Mouse (Mus musculus) erythroblast, adult 5-6 weeks (primary cell): ENCODE measurements around the gene Mrpl45. TPM values are rescaled to one million over a fixed set of nuclear protein-coding genes. Genes with fewer than 3 reads are reported as not detected.
A peak's percentile ranks its signal among the peaks of the same experiment; 100 is the strongest.
"Not testable (repeated sequence)": the region's sequence is repeated elsewhere in the genome, so short reads cannot be mapped to it uniquely, and the experiment has no call there.

Source experiments
- ATAC-seq: replicated peaks from 2 replicates; pipeline ENCODE4 v1.8.0; 2016; ENCODE audit warnings: moderate number of reproducible peaks, mild to moderate bottlenecking, moderate TSS enrichment, inconsistent platforms; ENCODE audit not compliant: poor library complexity, low FRiP score, severe bottlenecking
- total RNA-seq, 2 experiments: library from RNA; stranded (forward) in 1 of 2; stranded (reverse) in 1 of 2; fragments of 150-400 nt in 1 of 2; fragments of 200-764, 138-1000 nt in 1 of 2; gene quantifications; 2 replicates each; pipeline versions ENCODE4 v1.2.3 to v1.2.4; 2015 to 2017; ENCODE audit warnings: low replicate concordance in 2 of 2

Gene Mrpl45
- total RNA-seq, 2 experiments from 2014 or later = 3.7 to 7.3 TPM

DNA sequence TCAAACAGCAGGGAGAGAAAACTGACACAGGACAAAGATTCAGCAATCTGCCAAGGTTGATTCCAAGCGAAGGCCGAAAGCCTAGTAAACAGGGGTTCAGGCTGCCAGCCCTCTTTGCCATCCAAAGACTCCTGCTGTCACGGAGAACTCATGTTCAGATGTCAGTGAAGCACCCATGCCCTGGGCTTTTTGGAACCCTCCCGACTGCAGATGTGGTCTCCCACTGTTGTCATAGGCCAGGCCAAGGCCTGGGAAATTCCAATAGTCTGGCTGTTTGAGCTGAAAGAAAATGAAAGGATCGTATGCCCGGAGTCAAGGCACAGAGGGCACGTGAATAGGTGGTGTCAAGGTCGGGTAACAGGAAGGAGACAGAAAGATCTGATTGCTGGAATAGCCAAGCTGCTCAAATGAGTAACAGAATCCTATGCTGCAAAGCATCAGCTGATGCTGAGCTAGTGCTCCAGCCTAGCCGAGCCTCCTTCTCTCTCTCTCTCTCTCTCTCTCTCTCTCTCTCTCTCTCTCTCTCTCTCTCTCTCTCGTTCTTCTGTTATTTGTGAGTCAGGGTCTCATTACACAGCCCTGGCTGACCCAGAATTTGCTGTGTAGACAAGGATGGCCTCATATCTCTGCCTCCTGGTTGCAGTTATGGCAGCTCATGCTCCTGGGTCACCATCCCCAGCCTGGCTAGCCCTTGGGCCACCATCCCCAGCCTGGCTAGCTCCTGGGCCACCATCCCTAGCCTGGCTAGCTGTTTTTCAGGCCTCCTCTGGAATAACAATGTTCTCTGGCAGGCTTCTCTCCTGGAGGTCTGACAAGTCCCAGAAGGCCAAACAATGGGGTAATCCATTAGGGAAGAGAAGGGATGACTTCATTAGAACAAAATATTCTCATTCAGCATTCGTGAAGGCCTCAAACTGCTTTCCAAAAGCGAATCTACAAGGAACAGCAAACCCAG, 26.0 kb upstream of the Mrpl45 start:
- ATAC-seq = no peak

DNA sequence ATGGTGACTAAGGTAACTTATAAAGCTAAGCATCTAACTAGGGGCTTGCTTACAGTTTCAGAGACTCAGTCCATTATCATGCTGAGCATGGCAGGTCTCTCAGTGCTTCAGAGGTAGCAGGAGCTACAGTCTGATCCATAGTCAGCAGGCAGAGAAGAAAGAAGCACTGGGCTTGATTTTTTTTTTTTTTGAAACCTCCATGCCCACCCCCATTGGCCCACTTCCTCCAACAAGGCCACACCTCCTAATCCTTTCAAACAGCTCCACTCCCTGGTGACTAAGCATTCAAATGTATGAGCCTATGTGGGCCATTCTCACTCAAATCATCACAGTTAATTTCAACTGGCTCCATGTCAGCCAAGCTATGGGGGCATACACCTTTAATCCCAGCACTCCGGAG, 22.8 kb upstream of the Mrpl45 start:
- no peak for ATAC-seq

DNA sequence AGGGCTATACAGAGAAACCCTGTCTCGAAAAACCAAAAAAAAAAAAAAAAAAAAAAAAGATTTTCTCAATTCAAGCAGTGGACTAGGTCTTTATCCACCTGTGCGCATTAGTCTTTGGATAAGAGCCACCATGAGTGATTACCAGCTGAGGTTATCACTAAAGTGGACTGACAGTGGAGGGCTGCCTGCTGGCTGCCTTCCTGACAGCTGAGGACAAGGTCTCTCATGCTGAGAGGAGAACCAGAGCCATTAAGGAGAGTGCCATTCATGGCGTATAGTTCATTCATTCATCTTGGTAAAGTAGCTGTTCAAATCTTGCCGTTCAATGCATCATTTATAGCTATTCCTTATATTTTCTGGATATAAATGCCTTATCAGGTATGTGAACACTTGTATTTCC, 19.0 kb upstream of the Mrpl45 start:
- no peak for ATAC-seq

DNA sequence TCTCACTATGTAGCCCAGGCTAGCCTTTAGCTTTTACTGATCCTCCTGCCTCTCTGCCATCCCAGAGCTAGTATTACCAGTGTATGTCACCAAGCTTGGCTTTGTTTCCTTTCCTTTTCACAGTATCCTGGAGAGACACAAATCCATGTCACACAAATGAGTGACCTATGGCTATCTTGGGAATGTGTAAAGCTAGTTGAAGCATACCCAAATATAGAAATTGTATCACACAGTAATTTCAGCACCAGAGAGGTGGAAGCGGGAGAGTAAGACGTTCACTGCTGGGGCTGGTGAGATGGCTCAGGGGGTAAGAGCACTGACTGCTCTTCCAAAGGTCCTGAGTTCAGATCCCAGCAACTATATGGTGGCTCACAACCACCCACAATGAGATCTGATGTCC, 15.6 kb upstream of the Mrpl45 start:
- ATAC-seq = no peak

DNA sequence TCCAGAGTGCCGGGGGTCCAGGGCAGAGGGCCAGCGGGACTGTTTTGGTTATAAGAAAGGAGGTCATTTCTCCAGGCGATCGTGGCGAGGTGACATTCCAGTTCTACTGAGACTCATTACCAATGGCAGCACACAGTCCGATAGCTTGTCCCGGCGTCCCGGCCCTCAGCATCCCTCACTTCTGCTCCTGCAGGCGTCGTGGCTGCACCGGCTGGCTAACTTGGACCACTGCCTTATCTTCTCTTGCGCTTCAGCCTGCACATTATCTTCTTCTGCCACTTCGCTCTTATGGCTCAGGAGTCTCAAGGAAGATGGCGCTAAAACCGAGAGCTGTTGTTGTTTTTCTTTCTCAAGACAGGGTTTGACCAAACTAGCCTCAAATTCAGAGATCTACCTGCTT, 14.1 kb upstream of the Mrpl45 start:
- ATAC-seq = no peak

DNA sequence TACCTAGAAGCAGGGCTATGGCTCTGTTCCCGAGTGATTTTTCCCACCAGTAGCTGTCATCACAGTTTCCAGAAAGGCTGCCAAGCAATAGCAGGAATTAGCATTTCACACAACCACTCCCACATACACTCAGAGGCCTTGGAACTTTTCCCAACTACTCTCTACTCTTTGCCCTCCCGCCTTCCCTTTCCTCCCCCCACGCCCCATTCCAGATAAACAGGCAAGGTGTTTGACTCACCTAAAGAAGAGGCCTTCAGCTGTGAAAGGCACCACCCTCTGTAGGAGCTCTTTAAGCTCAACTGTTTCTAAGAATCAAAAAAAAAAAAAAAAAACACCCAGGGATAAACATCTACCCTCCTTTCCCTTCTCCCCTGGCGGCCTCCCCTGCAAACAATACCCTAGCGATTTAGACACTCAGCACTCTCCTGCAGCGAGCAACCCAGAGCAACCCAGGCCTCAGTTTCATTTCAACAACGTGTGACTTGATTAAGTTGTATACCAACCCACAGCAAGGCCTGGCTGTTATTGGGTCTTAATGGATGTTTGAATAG, 13.2 kb upstream of the Mrpl45 start:
- no peak for ATAC-seq

DNA sequence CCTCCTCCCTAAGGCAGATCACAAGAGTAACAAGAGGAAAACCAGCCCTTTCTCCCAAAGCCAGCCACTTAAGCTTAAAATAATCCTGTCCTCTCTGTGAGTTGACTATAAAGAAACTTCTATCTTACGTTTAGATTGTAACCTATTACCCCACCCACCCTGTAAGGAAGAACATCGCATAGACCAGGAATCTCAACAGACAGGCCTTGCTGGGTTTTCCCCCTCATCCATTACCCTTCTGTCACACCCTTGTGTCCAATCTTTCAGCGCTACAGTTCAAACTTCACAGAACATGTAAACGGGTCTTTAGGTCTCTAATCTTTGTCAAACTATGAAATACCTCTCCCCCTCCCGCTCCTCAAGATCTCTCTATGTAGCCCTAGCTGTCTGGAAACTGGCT, 10.9 kb upstream of the Mrpl45 start:
- no peak for ATAC-seq

DNA sequence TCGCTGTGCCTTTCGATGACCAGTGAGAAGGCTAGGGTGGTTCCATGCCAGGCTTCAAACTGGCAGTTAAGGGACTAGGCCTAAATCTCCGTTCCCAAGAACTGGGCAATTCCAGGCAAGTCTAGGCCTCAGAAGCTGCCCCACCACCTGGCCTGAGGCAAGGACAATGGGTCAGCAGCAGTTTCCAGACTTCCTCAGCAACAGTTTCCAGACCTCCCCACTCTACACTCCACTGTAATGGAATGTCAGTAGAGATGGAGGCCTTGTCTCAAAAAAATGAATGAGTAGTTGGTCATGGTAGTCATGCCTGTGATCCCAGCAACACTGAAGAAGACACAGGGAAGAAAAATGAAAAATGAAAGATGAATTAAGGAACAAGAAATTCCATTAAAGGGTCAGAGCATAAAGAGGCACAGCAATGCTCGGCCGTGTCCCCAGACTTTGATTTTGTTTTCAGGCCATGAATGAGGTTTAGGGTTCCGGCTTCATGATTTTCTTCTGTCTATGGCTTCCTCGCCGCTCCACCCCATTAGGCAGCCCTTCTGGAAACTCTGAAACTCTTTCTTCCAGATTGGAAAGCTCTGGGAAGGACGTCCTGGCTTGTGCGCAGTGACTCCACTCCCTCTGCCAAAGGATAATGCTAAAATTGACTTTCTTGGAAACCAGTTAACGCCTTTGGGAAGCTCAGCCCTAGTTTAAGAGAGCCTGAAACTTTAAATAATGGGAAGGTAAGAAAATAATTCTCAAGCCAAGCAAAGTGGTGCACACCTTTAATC, 8.0 kb upstream of the Mrpl45 start:
- no peak for ATAC-seq

DNA sequence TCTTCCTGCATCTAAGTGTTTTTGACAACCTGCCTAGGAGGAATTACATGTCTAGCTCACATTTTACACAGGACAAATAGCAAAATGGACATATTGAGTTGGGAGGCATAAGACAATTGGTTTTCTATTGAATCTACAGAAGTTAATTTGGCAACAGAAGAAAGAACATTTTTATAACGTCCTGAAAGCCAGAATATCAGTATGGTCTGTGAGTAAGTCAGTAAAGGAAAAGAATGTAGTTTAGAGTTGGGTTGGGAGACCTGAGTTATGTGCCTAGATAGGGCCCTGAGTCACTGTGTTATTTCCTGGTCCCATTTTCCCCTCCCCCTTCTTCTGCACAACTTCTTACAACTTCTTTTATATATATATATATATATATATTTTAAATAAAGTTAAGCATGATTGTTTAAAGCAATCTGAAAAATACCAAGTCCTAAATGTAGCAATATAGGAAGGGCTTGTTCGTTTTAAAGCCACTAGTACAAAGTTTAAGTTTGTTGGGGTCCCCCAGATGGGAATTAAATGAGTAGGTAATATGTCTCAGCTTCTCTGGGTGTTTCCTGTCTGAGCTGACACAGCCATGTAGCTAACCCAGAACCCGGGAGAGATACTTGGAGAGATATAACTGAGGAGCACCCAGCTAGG, 6.6 kb upstream of the Mrpl45 start:
- ATAC-seq = no peak

DNA sequence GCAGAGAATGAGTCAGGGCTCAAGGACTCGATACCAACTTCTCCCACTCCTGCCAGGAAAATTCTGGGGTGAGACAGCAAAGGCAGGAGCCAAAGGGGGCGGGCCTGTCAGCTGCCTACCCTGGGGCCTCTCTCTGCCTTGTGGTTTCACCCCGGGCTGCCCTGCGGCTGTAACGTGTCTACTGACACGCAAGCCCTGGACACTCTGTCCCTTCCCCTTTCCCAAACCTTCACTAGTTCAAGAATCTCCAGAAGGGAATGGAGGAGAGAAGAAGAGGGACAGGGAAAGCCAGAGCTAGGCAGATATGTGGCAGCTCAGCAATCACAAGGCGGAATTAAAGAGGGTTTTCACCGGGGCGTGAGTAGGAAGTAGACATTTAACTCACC, 6.1 kb upstream of the Mrpl45 start:
- ATAC-seq = no peak

DNA sequence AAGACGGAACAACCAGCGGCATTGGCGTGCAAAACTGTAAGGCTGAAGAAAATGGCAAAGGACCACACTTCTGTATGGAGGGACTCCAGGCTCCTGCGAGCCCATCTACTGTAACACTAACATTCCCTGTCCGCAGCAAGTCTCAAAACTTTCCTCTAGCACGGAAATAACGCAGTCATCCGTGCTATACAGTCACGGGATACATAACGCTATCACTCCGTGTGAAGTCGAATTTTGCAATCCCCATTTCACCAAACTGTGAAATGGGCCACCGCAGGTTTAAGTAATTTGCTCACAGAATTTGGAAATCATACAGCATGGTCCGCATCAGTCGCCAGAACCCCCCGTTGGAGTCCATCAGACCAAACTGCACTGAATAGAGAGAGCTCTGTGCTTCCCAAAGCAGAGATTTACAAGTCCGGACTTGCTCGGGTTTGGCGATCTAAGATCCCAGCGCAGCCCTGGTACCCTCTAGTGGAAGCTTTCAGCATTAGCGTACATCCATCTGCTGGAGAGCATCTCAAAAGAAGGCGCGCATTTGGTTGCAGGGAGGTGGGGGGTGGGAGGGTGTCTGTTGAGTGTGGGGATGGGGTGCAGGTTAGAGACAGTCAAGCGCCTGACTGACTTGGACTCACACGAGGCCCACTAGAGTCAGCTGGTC, 5.5 kb upstream of the Mrpl45 start:
- no peak for ATAC-seq

DNA sequence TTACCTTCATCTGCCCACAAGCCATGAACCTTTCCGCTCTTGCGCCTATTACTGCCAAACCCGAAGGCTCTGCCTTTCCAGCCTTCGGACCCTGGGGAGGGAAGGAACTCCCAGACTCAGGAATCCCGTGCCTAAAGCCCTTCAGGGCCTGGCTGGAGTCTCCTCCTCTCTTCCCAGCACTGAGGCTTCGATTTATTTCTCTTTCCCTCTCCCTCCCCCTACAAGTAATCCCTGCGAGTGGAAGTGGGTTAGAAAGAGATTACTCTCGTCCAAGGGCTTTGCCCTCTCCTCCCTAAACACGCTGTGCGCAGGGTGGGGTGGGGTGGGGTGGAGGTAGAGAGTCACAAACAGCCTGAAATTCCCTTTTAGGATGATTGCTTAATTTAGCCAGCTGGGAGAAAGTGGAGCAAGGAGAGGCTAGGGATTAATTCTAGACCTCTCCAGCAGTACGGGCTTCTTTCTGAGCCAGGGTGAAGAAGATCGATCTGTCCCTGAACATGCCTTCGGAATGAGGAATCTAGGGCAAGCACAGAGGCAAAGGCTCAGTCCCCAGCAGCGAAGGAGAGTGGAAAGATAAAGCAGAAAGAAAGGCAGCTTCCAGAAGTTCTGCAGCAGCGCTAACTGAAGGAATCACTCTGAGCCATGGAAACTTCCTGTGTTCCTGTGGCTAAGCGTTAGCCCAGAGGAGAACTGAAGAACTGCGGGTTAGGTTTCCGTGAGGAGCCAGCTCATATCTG, 4.5 kb upstream of the Mrpl45 start:
- ATAC-seq = no peak

DNA sequence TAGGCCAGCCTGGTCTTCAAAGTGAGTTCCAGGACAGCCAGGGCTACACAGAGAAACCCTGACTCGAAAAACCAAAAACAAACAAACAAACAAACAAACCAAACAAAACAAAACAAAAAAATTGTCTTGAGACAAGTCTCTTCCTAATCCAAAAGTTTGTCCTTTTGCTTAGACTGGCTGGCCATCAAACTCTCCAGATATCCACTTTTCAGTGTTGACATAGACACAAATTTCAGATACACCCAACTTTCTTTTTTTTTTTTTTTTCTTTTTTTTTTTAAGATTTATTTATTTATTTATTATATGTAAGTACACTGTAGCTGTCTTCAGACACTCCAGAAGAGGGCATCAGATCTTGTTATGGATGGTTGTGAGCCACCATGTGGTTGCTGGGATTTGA, 2.6 kb upstream of the Mrpl45 start:
- not testable (repeated sequence) for ATAC-seq

DNA sequence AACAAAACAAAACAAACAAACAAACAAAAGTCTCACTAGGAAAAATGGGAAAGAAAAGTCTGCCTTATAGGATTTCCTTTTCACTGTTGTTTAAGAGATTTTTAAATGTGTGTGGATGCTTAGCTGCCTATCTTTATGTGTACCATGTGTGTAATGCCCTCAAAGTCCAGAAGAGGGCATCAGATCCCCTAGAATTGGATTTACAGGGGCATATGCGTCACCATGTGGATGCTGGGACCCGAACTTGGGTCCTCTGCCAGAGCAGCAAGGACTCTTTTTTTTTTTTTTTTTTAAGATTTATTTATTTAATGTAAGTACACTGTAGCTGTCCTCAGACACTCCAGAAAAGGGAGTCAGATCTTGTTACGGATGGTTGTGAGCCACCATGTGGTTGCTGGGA, 1.4 kb upstream of the Mrpl45 start:
- ATAC-seq = no peak

DNA sequence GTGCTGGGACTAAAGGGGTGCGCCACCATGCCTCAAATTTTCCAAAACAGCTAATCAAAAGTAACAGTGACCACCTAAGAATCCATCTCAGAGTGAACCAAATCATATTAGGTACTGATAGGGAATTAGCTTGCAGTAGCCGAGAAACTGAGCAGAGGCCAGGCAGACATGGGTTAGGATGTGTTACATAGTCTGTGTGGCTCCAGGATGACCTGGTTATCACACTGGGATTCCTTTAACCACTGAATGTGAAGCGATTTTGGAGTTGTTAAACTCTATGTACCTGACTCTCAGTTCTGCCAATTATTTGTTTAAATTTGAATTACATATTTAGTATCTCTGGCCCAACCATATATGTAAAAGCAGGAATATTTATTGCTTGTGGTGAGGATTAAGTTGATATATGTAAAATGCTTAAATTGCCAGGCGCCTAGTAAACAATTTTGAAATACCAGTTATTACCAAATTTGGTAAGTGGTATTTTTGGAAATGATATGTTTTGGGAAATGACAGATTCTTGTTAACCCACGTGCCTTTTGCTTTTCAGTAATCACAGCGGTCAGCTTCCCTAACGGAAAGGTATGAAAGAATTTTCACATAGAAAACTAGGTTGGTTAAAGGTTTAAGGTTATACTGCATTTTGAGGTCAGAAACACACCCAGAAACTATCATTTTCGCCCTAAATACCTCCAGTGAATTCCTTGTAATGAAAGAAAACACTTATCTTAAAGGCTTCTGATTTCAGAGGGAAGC, 589 bp upstream of the Mrpl45 start:
- no peak for ATAC-seq

DNA sequence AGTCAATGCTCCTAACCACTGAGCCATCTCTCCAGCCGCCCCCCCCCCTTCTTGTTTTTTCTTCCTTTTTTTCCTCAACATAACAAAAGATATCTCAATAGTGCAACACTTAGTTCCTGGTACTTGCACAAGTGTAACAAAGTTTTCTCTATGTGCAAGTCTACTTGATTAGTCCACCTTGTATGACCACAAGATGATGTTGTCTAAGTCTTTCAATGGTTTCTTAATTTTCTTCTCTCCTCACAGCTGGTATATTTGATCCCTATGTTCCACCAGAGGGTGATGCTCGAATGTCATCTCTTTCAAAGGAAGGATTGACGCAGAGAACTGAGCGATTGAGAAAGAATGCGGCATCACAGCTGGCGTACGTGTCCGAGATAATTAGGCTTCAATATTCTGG, 5.7 kb downstream of the Mrpl45 start:
- ATAC-seq = no peak

DNA sequence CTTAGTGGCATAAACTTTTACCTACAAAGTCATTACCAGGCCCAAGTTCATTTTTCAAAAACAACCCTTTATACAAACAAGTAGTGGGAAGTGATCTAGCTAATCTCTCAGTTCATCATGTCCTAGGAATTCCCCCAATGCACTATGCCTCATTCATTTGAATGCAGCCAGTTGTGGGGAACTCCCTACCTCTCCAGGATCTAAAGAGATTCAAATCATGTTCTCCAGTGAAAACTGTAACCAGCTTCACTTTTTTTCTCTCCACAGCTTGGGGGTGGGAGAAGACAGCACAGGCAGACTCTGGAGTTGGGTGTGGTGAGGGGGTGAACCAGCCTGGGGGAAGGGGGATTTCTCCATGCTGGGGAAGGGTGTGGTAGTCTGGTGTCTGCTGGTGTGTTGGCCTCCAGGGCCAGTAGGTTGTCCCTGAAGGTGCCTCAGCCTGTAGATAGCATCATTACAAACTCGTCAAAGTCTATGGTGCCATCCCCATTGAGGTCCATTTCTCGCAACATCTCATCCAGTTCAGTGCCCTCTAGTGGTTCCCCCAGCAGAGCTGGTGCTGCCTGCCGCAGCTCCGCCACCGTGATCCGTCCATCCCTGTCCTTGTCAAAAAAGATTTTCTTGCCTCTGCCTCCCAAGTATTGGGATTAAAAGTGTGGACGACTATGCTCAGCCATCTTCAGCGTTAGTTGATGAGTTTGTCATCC, 6.5 kb downstream of the Mrpl45 start:
- ATAC-seq = peak; percentile 97

DNA sequence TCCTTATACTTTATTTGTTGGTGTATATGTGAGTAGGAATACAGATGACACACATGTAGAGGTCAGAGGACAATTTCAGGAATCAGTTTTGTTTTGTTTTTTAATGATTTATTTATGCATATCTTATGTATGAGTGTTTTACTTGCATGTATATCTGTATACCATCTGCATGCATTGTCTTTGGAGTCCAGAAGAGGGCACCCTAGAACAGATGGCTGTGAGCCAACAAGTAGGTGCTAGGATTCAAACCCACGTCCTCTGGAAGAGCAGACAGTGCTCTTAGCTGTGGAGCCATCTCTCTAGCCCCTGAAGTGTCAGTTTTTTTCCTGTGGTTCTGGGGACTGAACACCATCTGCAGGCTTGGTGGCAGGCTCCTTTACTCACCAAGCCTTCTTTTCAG, 9.7 kb downstream of the Mrpl45 start:
- ATAC-seq = no peak
